Mouse (Mus musculus) gastrocnemius, adult 8-10 months (tissue): ENCODE measurements around the gene Gnat1. TPM values are rescaled to one million over a fixed set of nuclear protein-coding genes. Genes with fewer than 3 reads are reported as not detected.
A peak's percentile ranks its signal among the peaks of the same experiment; 100 is the strongest.

Experiments
- DNase-seq, 2 experiments: peaks; one replicate each; pipeline ENCODE4 v3.0.0; 2022; ENCODE audit warnings: low spot score in 2 of 2
- total RNA-seq, 4 experiments: library from RNA; stranded (reverse); gene quantifications; 2 replicates each; pipeline ENCODE4 v1.2.4; 2022

Gnat1 gene
- total RNA-seq, 4 experiments from 2014 or later, result not detected

DNA sequence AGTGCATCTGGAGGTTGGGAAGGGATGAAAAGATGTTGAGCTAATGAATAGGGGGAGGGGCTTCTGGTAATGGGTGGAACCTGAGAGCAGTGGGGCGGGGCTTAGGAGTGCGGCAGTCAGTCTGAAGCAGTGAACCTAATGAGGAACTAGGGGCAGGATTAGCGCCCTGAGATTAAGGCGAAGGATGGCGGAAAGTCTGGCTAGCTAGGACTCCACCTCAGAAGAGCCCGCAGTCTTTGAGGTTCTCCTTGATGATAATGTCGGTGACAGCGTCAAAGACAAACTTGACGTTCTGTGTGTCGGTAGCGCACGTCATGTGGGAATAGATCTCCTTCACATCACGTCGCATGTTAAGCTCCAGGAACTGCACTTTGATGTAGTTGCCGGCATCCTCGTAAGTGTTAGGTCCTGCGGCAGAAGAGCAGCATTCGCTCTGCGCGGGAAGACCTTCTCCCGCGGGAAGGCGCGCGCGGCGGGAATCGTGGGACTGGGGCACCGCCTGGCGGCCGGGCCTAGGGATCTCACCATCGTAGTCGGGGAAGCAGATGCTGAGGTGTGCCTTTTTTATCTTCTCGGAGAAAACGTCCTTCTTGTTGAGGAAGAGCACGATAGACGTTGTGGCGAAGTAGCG lies 3.7 kb downstream of the Gnat1 start:
- DNase-seq, result peak in 1 of 2 experiments; percentile 59

- no peak for DNase-seq
Observed at GRCm38 (mm10) chr9:107674609-107675429, 4.7 kb downstream of the Gnat1 start.

- DNase-seq, result peak; percentile 46 to 61
Observed at GRCm38 (mm10) chr9:107670259-107670658, 9.3 kb downstream of the Gnat1 start.

GRCm38 (mm10) chr9:107669480-107669945 lies 10.0 kb downstream of the Gnat1 start, which contains the start of gene Slc38a3:
Gene Slc38a3 (minus strand): TSS chr9:107669530.
- DNase-seq, result no peak

- no peak for DNase-seq
Observed at GRCm38 (mm10) chr9:107668916-107669315, 10.6 kb downstream of the Gnat1 start.

GRCm38 (mm10) chr9:107668011-107668410 lies 11.5 kb downstream of the Gnat1 start:
- no peak for DNase-seq

GRCm38 (mm10) chr9:107667219-107667618 lies 12.3 kb downstream of the Gnat1 start:
- peak; percentile 48 to 63 for DNase-seq

DNA sequence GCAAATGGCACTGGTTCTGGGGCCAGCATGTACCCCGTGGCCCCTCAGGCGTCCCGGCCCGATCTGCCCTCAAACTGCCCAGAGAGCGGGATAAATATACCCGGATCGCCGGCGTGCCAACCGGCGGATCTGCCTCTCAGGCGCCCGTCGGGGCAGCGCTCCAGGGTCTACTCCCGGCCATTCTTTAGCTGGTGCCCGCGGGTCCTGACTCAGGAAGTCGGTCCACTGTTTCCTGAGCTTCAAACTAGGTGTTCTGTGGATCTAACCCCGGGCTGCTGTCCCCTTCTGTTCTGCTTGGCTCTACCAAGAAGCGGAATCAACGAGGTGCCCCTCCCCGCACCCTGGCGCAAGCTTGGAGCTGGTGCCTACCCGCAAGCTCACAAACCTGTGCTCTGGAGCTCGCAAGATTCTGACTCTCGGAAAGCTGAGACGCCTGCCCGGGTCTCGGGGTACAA lies 12.7 kb downstream of the Gnat1 start:
- peak; percentile 62 to 70 for DNase-seq

GRCm38 (mm10) chr9:107665308-107665707 lies 14.2 kb downstream of the Gnat1 start:
- no peak for DNase-seq

- no peak for DNase-seq
Observed at GRCm38 (mm10) chr9:107663525-107663924, 16.0 kb downstream of the Gnat1 start.

DNA sequence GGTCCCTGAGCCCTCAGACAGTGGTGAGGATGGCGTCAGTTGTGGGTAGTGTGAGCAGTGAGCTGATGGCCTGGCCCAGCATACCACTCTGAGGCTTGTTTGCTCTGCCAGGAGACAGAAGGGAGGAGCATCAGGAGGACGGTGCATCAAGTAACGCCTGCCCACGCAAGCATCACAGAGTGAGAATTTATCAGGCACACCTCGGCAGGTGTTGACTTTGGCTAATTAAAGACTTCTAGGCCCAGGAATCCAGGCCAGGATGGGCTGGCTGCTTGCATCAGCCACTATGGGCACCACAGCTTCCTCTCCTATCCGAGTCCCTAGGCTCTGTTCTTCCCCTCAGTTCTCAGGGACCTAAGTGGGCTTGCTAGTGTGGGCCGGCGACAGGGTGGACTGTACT lies 17.2 kb downstream of the Gnat1 start:
- DNase-seq, result no peak

DNA sequence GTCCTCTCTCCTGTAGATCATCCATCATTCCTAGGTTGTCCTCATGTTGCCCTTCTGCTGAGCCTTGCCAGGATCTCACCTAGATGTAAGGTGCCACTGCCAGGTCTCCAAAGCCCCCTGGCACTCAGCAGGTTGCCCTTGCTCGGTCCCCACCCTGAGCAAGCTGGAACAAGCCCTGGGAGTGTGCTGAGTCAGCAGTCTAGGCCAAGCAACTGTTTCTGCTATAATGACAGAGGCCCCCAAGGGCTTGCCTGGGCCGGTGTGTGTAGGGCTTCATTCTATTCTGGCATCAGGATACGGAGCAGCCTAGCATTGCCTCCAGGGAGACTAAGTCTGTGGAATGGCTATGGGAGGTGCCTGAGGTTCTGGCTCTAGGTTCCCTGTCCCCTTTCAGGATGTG lies 18.7 kb downstream of the Gnat1 start:
- DNase-seq, result no peak

GRCm38 (mm10) chr9:107659961-107660360 lies 19.6 kb downstream of the Gnat1 start:
- DNase-seq, result no peak

DNA sequence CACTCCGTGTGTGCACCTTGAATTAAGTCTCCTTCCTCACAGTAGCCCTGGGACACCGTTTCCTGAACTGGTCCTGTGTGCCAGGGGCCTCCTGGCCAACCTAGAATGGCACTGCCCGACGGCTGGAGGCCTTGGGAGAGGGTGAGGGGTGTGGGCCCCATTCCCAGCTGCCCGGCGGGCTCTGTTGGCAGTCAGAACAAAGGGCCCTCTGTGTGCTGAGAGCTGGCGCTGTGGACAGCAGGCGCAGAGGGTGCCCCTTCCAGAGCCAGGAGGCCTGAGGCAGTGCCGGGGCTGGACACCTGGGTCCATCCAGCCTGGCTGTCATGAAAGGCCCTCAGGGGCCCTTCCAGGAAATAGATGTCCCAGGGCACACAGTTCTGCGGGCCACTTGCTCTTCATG lies 20.0 kb downstream of the Gnat1 start:
- no peak for DNase-seq

DNA sequence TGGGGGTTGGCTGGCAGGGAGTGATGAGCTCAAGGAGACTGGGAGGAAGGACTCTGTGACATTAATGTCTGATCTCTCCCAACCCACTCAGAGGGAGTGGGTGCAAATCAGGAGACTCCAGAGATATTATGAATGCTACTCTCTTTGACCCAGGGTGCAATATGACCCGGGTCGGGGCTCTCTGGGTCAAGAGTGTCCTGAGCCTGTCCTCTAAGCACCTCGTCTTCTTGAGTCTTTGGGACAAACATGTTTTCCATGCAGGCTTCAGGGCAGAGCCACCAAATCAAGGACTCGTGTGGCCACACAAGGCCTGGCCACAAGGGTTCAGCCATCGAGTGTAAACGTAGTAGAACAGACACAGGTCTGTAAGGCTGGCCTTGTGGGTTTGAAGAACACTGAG lies 21.4 kb downstream of the Gnat1 start:
- DNase-seq, result no peak

GRCm38 (mm10) chr9:107657144-107657543 lies 22.4 kb downstream of the Gnat1 start:
- DNase-seq, result no peak

DNA sequence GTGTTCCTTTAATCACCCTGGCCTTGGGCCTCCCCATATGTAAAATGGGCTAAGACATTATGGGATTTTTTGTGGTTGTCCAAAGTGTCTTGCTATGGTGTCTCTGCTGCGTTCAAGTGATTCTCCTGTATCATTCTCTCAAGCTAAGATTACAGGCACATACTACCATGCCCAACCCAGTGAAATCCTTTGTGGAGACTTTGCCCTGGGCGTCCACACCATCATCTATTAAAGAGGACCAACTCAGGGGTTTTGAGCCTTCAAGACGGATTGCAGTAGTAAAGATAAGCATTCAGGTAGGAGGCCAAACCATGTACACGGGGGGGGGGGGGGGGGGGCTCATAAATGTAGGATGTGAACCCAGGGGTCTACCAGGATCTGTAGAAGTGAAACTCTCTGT lies 24.9 kb downstream of the Gnat1 start:
- DNase-seq, result no peak

DNA sequence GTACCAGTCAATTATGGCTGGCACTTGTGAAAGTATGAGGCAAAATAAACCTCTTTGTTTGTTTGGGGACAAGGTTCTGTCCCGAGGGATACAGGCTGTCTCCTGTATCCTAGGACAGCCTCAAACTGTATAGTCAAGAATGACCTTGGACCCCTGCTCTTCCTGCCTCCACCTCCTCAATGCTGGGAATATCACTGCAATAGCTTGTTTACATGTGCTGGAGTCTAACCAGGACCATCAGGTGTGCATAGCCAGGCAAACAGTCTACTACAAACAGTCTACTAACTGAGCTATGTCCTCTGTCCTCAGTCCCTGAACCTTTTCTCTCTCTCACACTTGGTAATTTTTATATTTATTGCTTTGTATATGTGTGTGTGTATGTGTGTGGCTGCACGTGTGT lies 26.0 kb downstream of the Gnat1 start:
- no peak for DNase-seq

DNA sequence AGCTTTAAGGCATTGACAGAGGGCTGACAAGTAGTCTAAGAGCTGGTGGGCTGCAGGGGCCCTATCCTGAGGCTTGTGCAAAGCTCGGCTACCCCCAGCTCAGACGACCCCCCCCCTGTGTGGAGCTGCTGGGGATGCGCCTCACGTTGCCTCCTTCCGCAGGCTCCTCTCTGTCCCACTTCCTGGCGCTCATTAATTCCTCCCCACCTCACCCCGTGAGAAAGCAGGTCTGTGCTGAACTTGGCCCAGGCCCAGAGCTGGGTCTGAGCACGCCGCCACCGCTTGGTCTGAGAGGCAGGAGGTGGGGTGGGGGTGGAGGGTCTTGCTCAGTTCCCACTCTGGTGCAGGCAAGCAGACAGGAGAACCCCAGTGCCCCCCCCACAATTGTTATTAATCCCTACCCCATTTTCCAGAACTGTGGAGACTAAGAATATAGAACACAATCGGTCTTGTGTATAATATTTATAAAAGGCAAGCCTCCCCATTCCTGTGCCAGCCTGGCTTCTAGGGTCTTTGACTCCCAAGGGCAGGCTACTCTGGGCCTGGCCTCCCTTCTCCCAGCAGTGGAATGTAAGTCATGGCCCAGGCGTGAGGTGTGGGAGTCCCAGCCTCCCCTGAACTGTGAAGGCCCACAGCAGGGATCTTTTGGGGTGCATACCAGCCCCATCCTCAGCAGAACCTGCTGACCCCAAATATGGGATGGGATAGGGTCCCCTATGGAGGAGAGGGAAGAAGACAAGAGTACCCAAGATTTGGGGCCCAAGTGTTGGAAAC lies 28.6 kb downstream of the Gnat1 start:
- DNase-seq, result no peak

GRCm38 (mm10) chr9:107650225-107650624 lies 29.3 kb downstream of the Gnat1 start:
- DNase-seq, result no peak

GRCm38 (mm10) chr9:107648767-107649166 lies 30.7 kb downstream of the Gnat1 start:
- DNase-seq, result no peak

DNA sequence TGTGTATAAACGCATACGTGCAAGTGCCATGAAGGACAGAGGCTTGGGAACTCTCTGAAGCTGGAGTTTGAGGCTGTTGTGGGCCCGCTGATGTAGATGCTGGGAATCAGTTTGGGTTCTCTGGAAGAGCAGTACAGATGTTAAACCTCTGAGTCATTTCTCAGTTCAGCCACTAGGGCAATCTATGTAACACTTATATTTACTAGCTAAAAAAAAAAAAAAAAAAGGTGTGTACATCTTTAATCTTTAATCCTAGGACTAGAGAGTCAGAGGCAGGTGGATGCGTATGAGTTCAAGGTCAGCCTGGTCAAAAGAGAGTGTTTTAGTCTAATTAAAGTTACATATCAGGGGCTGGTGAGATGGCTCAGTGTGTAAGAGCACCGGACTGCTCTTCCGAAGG lies 32.5 kb downstream of the Gnat1 start:
- no peak for DNase-seq
